In the genomic region with DNA sequence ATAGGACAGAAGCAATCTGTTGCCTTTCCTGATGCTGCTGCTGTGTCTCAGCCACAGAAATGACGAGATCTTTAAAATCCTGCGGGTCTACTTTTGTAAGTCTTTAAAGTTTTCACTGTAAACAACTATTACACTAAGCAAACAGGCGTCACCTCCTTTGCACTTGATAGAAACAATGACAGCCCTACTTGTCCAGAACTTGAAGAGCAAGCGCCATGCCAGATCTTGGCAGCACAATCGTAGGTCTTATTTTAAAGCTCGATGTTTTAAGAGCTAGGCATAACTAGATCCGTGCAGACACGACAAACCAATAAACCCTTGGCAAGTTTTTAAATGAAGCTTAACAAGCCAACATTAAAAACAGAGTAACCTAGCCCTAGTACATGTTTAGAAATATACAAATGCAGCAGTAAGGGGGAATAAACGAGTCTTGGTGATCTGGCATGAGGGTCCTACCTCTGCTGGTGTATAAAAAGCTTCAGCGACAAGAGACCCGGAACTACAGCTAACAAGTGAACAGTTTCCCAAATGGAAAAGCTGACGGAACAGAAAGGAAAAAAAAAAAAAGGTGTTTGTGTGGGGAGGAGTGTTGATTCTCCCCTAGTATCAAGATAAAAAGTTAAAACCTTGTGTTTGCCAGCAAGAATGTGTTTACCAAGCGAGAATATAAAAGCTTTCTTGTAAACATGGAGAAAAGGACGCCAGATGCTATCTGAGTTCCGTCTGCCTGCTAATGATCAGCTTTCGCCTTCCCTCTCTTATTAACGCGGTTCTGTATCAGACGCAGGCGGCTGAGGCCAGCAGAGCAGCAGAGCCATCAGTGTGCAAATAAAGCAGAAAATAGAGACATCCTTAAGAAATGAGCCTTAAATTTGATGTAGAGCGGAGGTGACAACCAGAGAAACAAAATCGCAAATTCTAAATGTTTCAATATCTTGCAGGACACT, we compare ENCODE assay signal across 8 mouse cellular contexts. TPM values are rescaled to one million over a fixed set of nuclear protein-coding genes. Genes with fewer than 3 reads are reported as not detected.
A peak's percentile ranks its signal among the peaks of the same experiment; 100 is the strongest.
DNase-seq lines count a peak whose midpoint lies in the region; ATAC-seq and TF ChIP-seq lines count a peak whose summit lies in the region.

No protein-coding gene starts in this region.

- H3K4me3 ChIP-seq in embryonic facial prominence, embryonic 14.5 days (ENCODE audit: low read depth, low read length): peak overlapping the region; percentile 73
- peak overlapping the region; percentile 63 for H3K4me3 ChIP-seq in intestine, postnatal 0 days (ENCODE audit: low read depth, low read length)
- peak overlapping the region; percentile 83 for H3K4me3 ChIP-seq in midbrain, embryonic 13.5 days (replicated peaks)

- H3K4me1 ChIP-seq in embryonic facial prominence, embryonic 14.5 days (ENCODE audit: control insufficient read depth, insufficient read depth, low read length): peaks cover 8% of the 10 kb centered on the region
- H3K4me1 ChIP-seq in intestine, postnatal 0 days (replicated peaks; ENCODE audit: control insufficient read depth, insufficient read depth, low read length): peaks cover 10% of the 10 kb centered on the region; the same call in 1 of the 2 replicates
- peaks cover 67% of the 10 kb centered on the region for H3K4me1 ChIP-seq in midbrain, embryonic 13.5 days (replicated peaks)

- DNase-seq in right cerebral cortex, adult 2 months (ENCODE audit: low spot score in 2 of 2): peak; percentile 9 to 16
- DNase-seq in right cerebral cortex, postnatal 36 days (ENCODE audit: low spot score in 2 of 2): no peak
- no peak for DNase-seq in embryonic facial prominence, embryonic 14.5 days (ENCODE audit: low spot score)
- no peak for DNase-seq in adrenal gland, postnatal 14 days
- DNase-seq in left cerebral cortex, adult 8-10 months (ENCODE audit: low spot score in 2 of 2): no peak
- DNase-seq in adrenal gland, adult 8-10 months: no peak

- H3K9me3 ChIP-seq in embryonic facial prominence, embryonic 14.5 days (ENCODE audit: control insufficient read depth, low read length): no peaks in the 10 kb centered on the region
- no peaks in the 10 kb centered on the region for H3K9me3 ChIP-seq in intestine, postnatal 0 days (ENCODE audit: control insufficient read depth)
- H3K9me3 ChIP-seq in midbrain, embryonic 13.5 days: no peaks in the 10 kb centered on the region

- WGBS in embryonic facial prominence, embryonic 14.5 days: 2% methylated on average over 22 of the region's 22 CpGs
- 7% methylated on average over 22 of the region's 22 CpGs for WGBS in intestine, postnatal 0 days
- WGBS in midbrain, embryonic 13.5 days: 1% methylated on average over 22 of the region's 22 CpGs

- peak overlapping the region; percentile 69 for H3K4me2 ChIP-seq in embryonic facial prominence, embryonic 14.5 days (ENCODE audit: low read depth, low read length)
- H3K4me2 ChIP-seq in intestine, postnatal 0 days (replicated peaks; ENCODE audit: low read depth): peak overlapping the region; percentile 68
- H3K4me2 ChIP-seq in midbrain, embryonic 13.5 days (replicated peaks): peak overlapping the region; percentile 81

- no peak for TF ChIP-seq CTCF in intestine, postnatal 0 days (IDR thresholded peaks at IDR 0.05; ENCODE audit: low read depth)

- no peak for ATAC-seq in embryonic facial prominence, embryonic 14.5 days (ENCODE audit: low read depth)
- no peak for ATAC-seq in intestine, postnatal 0 days
- ATAC-seq in midbrain, embryonic 13.5 days: no peak

- no peaks in the 10 kb centered on the region; the same call in 1 of the 2 replicates for H3K36me3 ChIP-seq in embryonic facial prominence, embryonic 14.5 days (ENCODE audit: control insufficient read depth, insufficient read depth, low read length)
- no peaks in the 10 kb centered on the region for H3K36me3 ChIP-seq in intestine, postnatal 0 days (ENCODE audit: control insufficient read depth, insufficient read depth)
- 0 out of 2 replicates have a peak, but pooled peaks cover 1% of the 10 kb centered on the region for H3K36me3 ChIP-seq in midbrain, embryonic 13.5 days

- peak overlapping the region; percentile 90 for H3K27ac ChIP-seq in embryonic facial prominence, embryonic 14.5 days (replicated peaks; ENCODE audit: low read depth, low read length)
- no peak overlapping the region for H3K27ac ChIP-seq in intestine, postnatal 0 days (ENCODE audit: low read depth, low read length)
- H3K27ac ChIP-seq in midbrain, embryonic 13.5 days: peak overlapping the region; percentile 99

- H3K9ac ChIP-seq in embryonic facial prominence, embryonic 14.5 days (ENCODE audit: low read depth, low read length): peak overlapping the region; percentile 94
- no peak overlapping the region for H3K9ac ChIP-seq in intestine, postnatal 0 days (ENCODE audit: low read depth, low read length)
- peak overlapping the region; percentile 73 for H3K9ac ChIP-seq in midbrain, embryonic 13.5 days (replicated peaks)

- H3K27me3 ChIP-seq in embryonic facial prominence, embryonic 14.5 days (replicated peaks; ENCODE audit: control insufficient read depth, insufficient read depth, low read length): peaks cover 13% of the 10 kb centered on the region
- peaks cover 85% of the 10 kb centered on the region for H3K27me3 ChIP-seq in intestine, postnatal 0 days (replicated peaks; ENCODE audit: control insufficient read depth, insufficient read depth, low read length)
- 0 out of 2 replicates have a peak, but pooled peaks cover 15% of the 10 kb centered on the region for H3K27me3 ChIP-seq in midbrain, embryonic 13.5 days

RNA-seq across cellular contexts. Expression of gene Irx5, which starts 2.6 kb away (rescaled TPM):
- 11.4 and 14.2 TPM in 2 replicates for polyA plus RNA-seq in embryonic facial prominence, embryonic 14.5 days (2014; fragmentation: Nextera tagmentation; extraction: Ambion mirVana)
- 0.14 and 0.50 TPM in 2 replicates for polyA plus RNA-seq in intestine, postnatal 0 days (2015; fragmentation: Nextera tagmentation; extraction: Ambion mirVana)
- 24.6 and 30.6 TPM in 2 replicates for polyA plus RNA-seq in midbrain, embryonic 13.5 days (2015; fragmentation: Nextera tagmentation; extraction: Ambion mirVana)
- total RNA-seq in adrenal gland, postnatal 14 days (2021): 1.5 and 1.7 TPM in 2 replicates
- total RNA-seq in left cerebral cortex, adult 8-10 months (2022): under 1 TPM in 3 of 4 experiments, not detected in 1; 0.30 to 0.35 (median 0.30) TPM
- 1 to 10 TPM; 2.0 to 2.4 (median 2.3) TPM for total RNA-seq in adrenal gland, adult 8-10 months (2022)

Comparison
In these comparisons a context has a peak if more than half of its experiments do, and no peak if none do; other contexts are left out.
1. DNase-seq: peak in right cerebral cortex, adult 2 months (2 of 2); none in right cerebral cortex, postnatal 36 days (0 of 2), embryonic facial prominence, embryonic 14.5 days (single experiment), adrenal gland, postnatal 14 days (single experiment), left cerebral cortex, adult 8-10 months (0 of 2) and adrenal gland, adult 8-10 months (single experiment).
2. Peak in every context shown above with its lines, with median percentiles within 50 percentile points of each other: H3K4me2 ChIP-seq and H3K4me3 ChIP-seq.